Mouse (Mus musculus) CH12.LX (cell line): ENCODE results near the gene Tmem110. TPM values are rescaled to one million over a fixed set of nuclear protein-coding genes. Genes with fewer than 3 reads are reported as not detected.

Experiments used
- DNase-seq: peaks from one replicate; pipeline ENCODE4 v3.0.0-alpha.2; 2013; ENCODE audit errors: extremely low read depth
- H3K27ac ChIP-seq: 2 replicates; pipeline ENCODE4 v1.5.1; 2012; ENCODE audit warnings: low read depth, mild to moderate bottlenecking, control low read depth, moderate library complexity; ENCODE audit not compliant: insufficient read depth
- H3K27me3 ChIP-seq: replicated peaks from 2 replicates; pipeline ENCODE3; 2012; ENCODE audit warnings: inconsistent platforms
- H3K36me3 ChIP-seq, 2 experiments: replicated peaks in 1 of 2; 2 replicates each; pipeline versions ENCODE3 to v1.6.1; 2012; ENCODE audit warnings: inconsistent platforms in 1 of 2, low read length in 1 of 2, mild to moderate bottlenecking in 1 of 2, mixed read lengths in 1 of 2, moderate library complexity in 1 of 2; ENCODE audit not compliant: control insufficient read depth in 1 of 2, insufficient read depth in 1 of 2
- H3K4me1 ChIP-seq, 2 experiments: 2 replicates each; pipeline ENCODE4 v1.6.1; 2012; ENCODE audit warnings: inconsistent platforms in 1 of 2, moderate library complexity in 1 of 2; ENCODE audit not compliant: insufficient read depth in 2 of 2, control insufficient read depth in 1 of 2
- H3K4me2 ChIP-seq: 2 replicates; pipeline ENCODE4 v1.6.1; 2012; ENCODE audit warnings: low read depth, mild to moderate bottlenecking, control low read depth; ENCODE audit not compliant: poor library complexity, insufficient read depth, severe bottlenecking
- H3K4me3 ChIP-seq, 3 experiments: fragments of 150-350 bp in 1 of 3; sonication (generic) in 1 of 3; replicated peaks in 1 of 3; 2 replicates each; pipeline versions ENCODE3 to v1.5.1; 2011 to 2012; ENCODE audit warnings: low read depth in 2 of 3, low read length in 2 of 3, mild to moderate bottlenecking in 2 of 3, moderate library complexity in 2 of 3, control low read depth in 1 of 3, improper control_type of control experiment in 1 of 3, inconsistent platforms in 1 of 3, mixed read lengths in 1 of 3; ENCODE audit not compliant: poor library complexity in 1 of 3
- H3K79me2 ChIP-seq: replicated peaks from 2 replicates; pipeline ENCODE4 v1.6.1; 2012; ENCODE audit warnings: mild to moderate bottlenecking, moderate library complexity; ENCODE audit not compliant: control insufficient read depth, poor library complexity, insufficient read depth, severe bottlenecking; ENCODE audit errors: extremely low read depth
- H3K9ac ChIP-seq: 2 replicates; pipeline ENCODE4 v1.6.1; 2012; ENCODE audit warnings: low read depth, mild to moderate bottlenecking, control low read depth, moderate library complexity; ENCODE audit not compliant: insufficient read depth
- H3K9me3 ChIP-seq: replicated peaks from 2 replicates; pipeline ENCODE3; 2012; ENCODE audit warnings: low read length, inconsistent platforms, mixed read lengths
- BHLHE40 ChIP-seq: IDR thresholded peaks from 2 replicates; pipeline ENCODE4 v1.6.1; 2011; ENCODE audit warnings: mild to moderate bottlenecking, low read depth, low read length, improper control_type of control experiment
- CHD1 ChIP-seq: IDR thresholded peaks from 2 replicates; pipeline ENCODE4 v1.6.1; 2012; ENCODE audit warnings: low read depth, low read length, improper control_type of control experiment, inconsistent platforms
- ETS1 ChIP-seq: conservative IDR thresholded peaks from 2 replicates; pipeline ENCODE4 v1.6.1; 2012; ENCODE audit warnings: low read depth, mild to moderate bottlenecking, inconsistent platforms, low read length, improper control_type of control experiment, moderate library complexity
- GABPA ChIP-seq: IDR thresholded peaks from 2 replicates; pipeline ENCODE4 v1.6.1; 2012; ENCODE audit warnings: low read depth, low read length, improper control_type of control experiment, inconsistent platforms; ENCODE audit not compliant: insufficient replicate concordance
- IRF4 ChIP-seq: IDR thresholded peaks from 2 replicates; pipeline ENCODE4 v1.6.1; 2014; ENCODE audit warnings: low read depth, mild to moderate bottlenecking, inconsistent platforms, low read length, improper control_type of control experiment
- JUN ChIP-seq: IDR thresholded peaks from 2 replicates; pipeline ENCODE4 v1.6.1; 2011; ENCODE audit warnings: low read depth, mild to moderate bottlenecking, low read length, improper control_type of control experiment, moderate library complexity; ENCODE audit not compliant: insufficient read depth
- MAFK ChIP-seq: IDR thresholded peaks from 2 replicates; pipeline ENCODE4 v1.6.1; 2011; ENCODE audit warnings: low read length, improper control_type of control experiment; ENCODE audit not compliant: insufficient replicate concordance
- MAZ ChIP-seq: IDR thresholded peaks from 2 replicates; pipeline ENCODE4 v1.6.1; 2012; ENCODE audit warnings: low read depth, mild to moderate bottlenecking, inconsistent platforms, low read length, improper control_type of control experiment, moderate library complexity
- MXI1 ChIP-seq: IDR thresholded peaks from 2 replicates; pipeline ENCODE4 v1.6.1; 2011; ENCODE audit warnings: mild to moderate bottlenecking, low read depth, low read length, improper control_type of control experiment
- MYC ChIP-seq: IDR thresholded peaks from 2 replicates; pipeline ENCODE4 v1.6.1; 2011; ENCODE audit warnings: low read depth, mild to moderate bottlenecking, improper control_type of control experiment, low read length
- NELFE ChIP-seq: IDR thresholded peaks from 2 replicates; pipeline ENCODE4 v1.6.1; 2011; ENCODE audit warnings: low read depth, low read length, improper control_type of control experiment
- PAX5 ChIP-seq: IDR thresholded peaks from 2 replicates; pipeline ENCODE4 v1.6.1; 2012; ENCODE audit warnings: low read length, inconsistent platforms, mixed read lengths
- POLR2A ChIP-seq: IDR thresholded peaks from 2 replicates; pipeline ENCODE4 v1.6.1; 2011; ENCODE audit warnings: low read depth, mild to moderate bottlenecking, improper control_type of control experiment, low read length
- POLR2AphosphoS2 ChIP-seq: IDR thresholded peaks from 2 replicates; pipeline ENCODE4 v1.6.1; 2011; ENCODE audit warnings: low read depth, low read length, improper control_type of control experiment
- RAD21 ChIP-seq: IDR thresholded peaks from 2 replicates; pipeline ENCODE4 v1.6.1; 2011; ENCODE audit warnings: low read depth, mild to moderate bottlenecking, low read length, improper control_type of control experiment, moderate library complexity
- SIN3A ChIP-seq: IDR thresholded peaks from 2 replicates; pipeline ENCODE4 v1.6.1; 2012; ENCODE audit warnings: low read length, improper control_type of control experiment, inconsistent platforms
- USF1 ChIP-seq: IDR thresholded peaks from 2 replicates; pipeline ENCODE4 v1.6.1; 2014; ENCODE audit warnings: low read depth, mild to moderate bottlenecking, inconsistent platforms, low read length, improper control_type of control experiment
- ZMIZ1 ChIP-seq: IDR thresholded peaks from 2 replicates; pipeline ENCODE4 v1.6.1; 2012; ENCODE audit warnings: low read depth, mild to moderate bottlenecking, inconsistent platforms, low read length, improper control_type of control experiment
- ZNF384 ChIP-seq: IDR thresholded peaks from 2 replicates; pipeline ENCODE4 v1.6.1; 2012; ENCODE audit warnings: low read depth, low read length, improper control_type of control experiment, inconsistent platforms
- dilution Hi-C: fragments of 300-500 bp; cut with MboI; formaldehyde crosslinking; loops from 2 replicates; pipeline ENCODE4 v1.14.3; 2020; ENCODE audit warnings: low sequenced_read_pairs; ENCODE audit not compliant: extremely low pct_unique_long_range_greater_than_20kb, extremely low pct_ligation_motif_present
- in situ Hi-C: fragments of 300-500 bp; cut with MboI; formaldehyde crosslinking; loops from 3 replicates; pipeline ENCODE4 v1.14.3; 2019; ENCODE audit warnings: low sequenced_read_pairs, low pct_ligation_motif_present, low pct_unique_long_range_greater_than_20kb, mixed read lengths
- polyA plus RNA-seq: library from polyadenylated mRNA; unstranded; fragments of >175 nt; gene quantifications from 2 replicates; pipeline ENCODE4 v1.2.1, GENCODE M21; 2012; ENCODE audit warnings: low read depth; ENCODE audit not compliant: insufficient read length
- total RNA-seq, 2 experiments: library from RNA; depleted of rRNA; stranded (reverse); fragments of 300-350 nt in 1 of 2; fragments of >200 nt in 1 of 2; gene quantifications; 2 replicates each; pipeline ENCODE4 v1.2.3; 2012 to 2014

Gene Tmem110
- total and polyA plus RNA-seq, 3 experiments: 10.3 to 26.2 (median 19.4) TPM

- peaks cover 37 to 92% of the 10 kb centered on the region in 2 experiments for H3K36me3 ChIP-seq
- H3K9ac ChIP-seq: no peak overlapping the region
- no peaks in the 10 kb centered on the region for H3K79me2 ChIP-seq
- no peaks in the 10 kb centered on the region for H3K27me3 ChIP-seq
- peaks cover 0 to 3% of the 10 kb centered on the region in 2 experiments; a peak in 2 of 4 replicates for H3K4me1 ChIP-seq
- no peak overlapping the region for H3K4me2 ChIP-seq
- in situ Hi-C loops (no loop called here), dilution Hi-C loops (no loop called here)
- TF ChIP-seq MAFK: no peak
- TF ChIP-seq ZNF384: no peak
- TF ChIP-seq IRF4: no peak
- no peak for TF ChIP-seq GABPA
- no peak for TF ChIP-seq MAZ
- no peak overlapping the region for H3K4me3 ChIP-seq
- no peak for DNase-seq
- no peaks in the 10 kb centered on the region for H3K9me3 ChIP-seq
- H3K27ac ChIP-seq: no peak overlapping the region
Measured at GRCm38 (mm10) chr14:30875955-30876354, 50.6 kb downstream of the Tmem110 start.

GRCm38 (mm10) chr14:30876451-30876850 is 51.1 kb downstream of the Tmem110 start:
- Histone ChIP-seq H3K27me3 (no peaks in the 10 kb centered on the region), H3K27ac (no peak overlapping the region), H3K79me2 (no peaks in the 10 kb centered on the region), H3K9me3 (no peaks in the 10 kb centered on the region), H3K4me2 (no peak overlapping the region), H3K36me3 (peaks cover 34 to 88% of the 10 kb centered on the region in 2 experiments), H3K9ac (no peak overlapping the region), H3K4me1 (peaks cover 0 to 3% of the 10 kb centered on the region in 2 experiments; a peak in 2 of 4 replicates), H3K4me3 (no peak overlapping the region)
- no peak for TF ChIP-seq MXI1
- TF ChIP-seq ETS1: no peak
- no peak for TF ChIP-seq GABPA
- no peak for TF ChIP-seq POLR2A
- TF ChIP-seq CHD1: no peak
- no peak for TF ChIP-seq POLR2AphosphoS2
- no peak for TF ChIP-seq SIN3A
- TF ChIP-seq USF1: no peak
- TF ChIP-seq PAX5: no peak
- TF ChIP-seq NELFE: no peak
- TF ChIP-seq ZMIZ1: no peak
- TF ChIP-seq RAD21: no peak
- TF ChIP-seq IRF4: no peak
- TF ChIP-seq ZNF384: no peak
- TF ChIP-seq MYC: no peak
- TF ChIP-seq JUN: no peak
- no peak for TF ChIP-seq BHLHE40
- in situ Hi-C loops: no loop called here
- dilution Hi-C loops: no loop called here
- DNase-seq: no peak
